Mouse (Mus musculus) left cerebral cortex, postnatal 4 days (tissue): Measurements from ENCODE around the gene Mgll. TPM values are rescaled to one million over a fixed set of nuclear protein-coding genes. Genes with fewer than 3 reads are reported as not detected.

ENCODE experiments used
- DNase-seq: peaks from one replicate; pipeline ENCODE4 v3.0.0-alpha.2; 2022
- intact Hi-C: fragments of 180-260 bp; cut with DNase I; formaldehyde crosslinking; loops from one replicate; pipeline ENCODE4 v1.15.1; 2025
- total RNA-seq, 2 experiments: library from RNA; stranded (reverse); gene quantifications; 2 replicates each; pipeline ENCODE4 v1.2.3; 2021

Mgll gene
- total RNA-seq, 2 experiments from 2014 or later: 32.9 to 40.7 TPM

GRCm38 (mm10) chr6:88792147-88792691, 68.0 kb downstream of the Mgll start:
- intact Hi-C loops: no loop called here
- DNase-seq: no peak

GRCm38 (mm10) chr6:88793243-88793642, 69.0 kb downstream of the Mgll start:
- intact Hi-C loops: no loop called here
- DNase-seq: peak; percentile 84

DNA sequence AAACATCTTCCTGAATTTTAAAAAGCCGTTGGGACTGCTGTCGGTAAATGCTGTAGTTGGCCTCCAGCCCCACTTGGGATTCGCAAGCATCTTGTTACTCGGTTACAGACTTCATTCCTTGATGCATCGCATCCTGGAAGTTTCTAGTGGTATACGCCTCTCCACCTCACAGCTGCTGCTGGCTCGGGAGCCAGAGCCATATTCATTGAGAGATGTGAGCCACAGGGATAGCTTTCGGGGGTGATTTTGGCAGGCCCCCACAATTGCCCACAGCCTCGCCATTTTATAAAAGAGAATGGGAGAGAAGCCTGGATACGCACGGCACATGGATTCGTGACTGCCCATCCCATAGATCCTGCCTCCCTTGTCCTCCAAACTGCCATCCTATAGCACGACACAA, 69.7 kb downstream of the Mgll start:
- intact Hi-C loops: no loop called here
- peak; percentile 53 for DNase-seq

DNA sequence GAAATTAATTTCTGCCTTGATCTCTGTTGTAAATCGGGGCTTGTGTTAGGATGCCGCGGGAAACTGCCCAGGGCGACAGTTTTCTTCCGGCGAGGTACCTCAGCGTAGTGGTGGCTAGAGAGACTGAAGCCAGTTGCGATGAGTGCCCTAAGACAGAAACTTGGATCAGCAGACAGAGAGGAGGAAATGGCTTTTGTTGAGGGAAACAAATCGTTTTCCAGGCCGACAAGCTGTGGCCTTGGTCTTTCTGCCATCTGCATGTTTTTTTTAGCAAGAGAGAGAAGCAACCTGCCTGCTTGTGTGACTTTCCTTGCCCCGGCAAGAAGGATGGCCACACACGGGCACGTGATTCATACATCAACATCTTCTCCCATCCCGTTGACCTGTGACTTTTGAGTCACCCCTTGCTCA, 70.4 kb downstream of the Mgll start:
- no peak for DNase-seq
- intact Hi-C loops: no loop called here

DNA sequence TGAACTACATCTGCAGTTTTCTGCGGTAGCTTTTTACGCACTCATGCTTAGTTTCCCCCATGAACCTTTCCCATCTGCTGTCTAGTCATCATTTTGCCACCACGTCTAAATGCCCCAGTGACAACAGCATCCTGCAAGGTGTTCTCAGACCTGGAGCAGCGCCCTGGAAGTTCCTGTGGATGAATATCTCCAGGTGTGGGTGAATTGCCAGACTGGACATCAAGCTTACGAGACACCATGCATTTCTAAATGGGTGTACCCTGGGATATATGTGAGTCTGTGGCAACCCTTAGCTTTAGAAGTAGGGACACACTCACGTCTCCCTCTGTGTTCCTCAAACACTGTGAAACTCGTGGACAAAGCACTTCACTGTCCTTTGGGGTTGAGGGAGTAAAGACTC, 76.0 kb downstream of the Mgll start:
- no peak for DNase-seq
- intact Hi-C loops: no loop called here

DNA sequence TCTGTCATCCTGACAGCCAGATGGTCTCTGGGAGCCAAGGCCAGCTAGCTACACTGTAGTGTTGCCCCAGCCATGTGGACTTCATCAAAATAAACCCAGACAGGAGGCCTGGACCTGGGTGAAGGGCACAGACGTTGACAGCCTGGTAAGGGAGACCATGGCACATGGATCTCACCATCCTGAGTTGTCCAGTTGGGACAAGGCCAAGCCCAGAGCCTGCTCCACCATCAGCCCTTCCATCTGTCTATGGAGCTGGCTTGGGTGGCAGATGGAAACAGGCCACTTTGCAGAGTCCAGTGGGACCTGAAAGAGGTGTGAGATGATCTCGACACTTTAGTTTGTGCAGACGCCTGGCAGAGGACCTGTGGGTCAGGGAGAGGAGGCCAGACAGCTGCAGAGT, 76.5 kb downstream of the Mgll start:
- peak; percentile 90 for DNase-seq
- intact Hi-C loops: no loop called here

DNA sequence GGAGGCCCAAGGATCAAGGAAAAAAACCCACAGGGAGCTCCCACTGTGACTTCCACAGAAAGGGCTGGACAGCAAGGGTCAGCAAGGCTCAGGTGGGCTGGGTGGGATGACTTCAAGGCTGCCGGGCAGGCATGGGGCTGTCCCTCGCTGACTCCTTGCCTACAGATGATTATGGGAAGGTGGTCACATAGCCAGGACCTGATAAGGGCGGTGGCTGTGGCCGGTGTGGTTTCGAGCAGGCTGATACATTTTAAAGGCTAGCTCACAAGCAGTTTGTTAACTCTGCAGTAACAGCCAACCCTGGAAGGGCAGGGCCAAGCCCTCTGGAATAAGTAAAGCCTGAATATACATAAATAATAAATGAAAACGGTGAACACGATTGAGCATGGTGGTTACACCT, 78.8 kb downstream of the Mgll start:
- no peak for DNase-seq
- intact Hi-C loops: no loop called here

DNA sequence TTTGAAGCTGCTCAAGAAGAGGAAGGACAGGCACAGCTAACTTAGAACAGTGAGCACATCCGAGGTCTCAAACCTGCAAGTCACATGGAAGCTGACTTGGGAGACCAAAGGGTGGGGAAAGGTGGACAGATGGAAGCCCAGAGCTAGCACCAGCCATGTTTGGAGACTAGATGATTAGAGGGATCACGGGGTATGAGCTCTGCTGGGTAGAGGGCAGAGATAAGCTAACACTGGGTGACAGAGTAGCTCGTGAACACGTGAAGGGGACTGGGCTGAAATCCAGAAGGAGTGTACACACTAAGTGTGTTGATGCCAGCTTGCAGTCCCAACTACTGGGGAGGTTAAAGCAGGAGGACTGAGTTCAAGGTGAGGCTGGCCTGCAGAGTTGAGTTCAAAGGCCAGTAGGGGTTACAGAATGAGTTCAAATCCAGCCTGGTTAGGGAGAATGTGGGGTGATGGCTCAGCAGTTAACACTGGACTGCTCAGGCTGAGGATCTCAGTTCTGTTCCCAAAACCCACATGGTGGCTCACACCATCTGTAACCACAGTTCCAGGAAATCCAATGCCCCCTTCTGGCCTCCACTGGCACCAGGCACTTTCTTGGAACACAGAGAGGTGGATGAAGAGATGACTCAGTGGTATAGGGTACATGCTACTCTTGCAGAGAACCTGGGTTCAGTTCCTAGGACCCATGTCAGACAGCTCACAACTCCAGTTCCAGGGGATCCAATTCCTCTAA, 79.9 kb downstream of the Mgll start:
- intact Hi-C loops: no loop called here
- DNase-seq: no peak

DNA sequence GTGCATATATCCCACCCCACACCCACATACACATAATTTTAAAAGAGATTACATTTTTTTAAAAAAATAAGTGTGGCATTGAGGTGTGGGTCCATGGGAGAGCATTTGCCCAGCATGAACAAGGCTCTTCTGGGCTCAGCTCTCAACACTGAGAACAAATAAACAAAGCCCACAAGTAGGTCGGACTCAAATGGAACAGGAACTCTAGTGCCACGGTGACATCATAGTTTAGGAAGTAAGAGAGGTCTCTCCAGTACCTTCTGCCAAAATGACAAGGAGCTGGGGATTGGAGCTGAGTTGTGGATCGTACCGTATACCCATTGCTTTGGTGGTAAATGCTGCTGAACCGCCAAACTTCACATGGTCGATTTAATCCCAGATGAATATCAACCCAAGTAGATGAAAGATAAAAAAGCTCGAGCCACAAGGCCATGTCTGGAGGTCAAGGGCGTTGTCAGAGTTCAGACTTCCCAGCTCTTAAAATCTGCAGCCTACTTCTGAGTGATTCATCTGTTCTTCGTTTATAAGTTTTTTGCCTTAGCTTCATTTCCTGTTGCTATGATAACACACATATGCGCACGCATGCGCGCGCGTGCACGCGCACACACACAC, 80.9 kb downstream of the Mgll start:
- intact Hi-C loops: no loop called here
- no peak for DNase-seq

DNA sequence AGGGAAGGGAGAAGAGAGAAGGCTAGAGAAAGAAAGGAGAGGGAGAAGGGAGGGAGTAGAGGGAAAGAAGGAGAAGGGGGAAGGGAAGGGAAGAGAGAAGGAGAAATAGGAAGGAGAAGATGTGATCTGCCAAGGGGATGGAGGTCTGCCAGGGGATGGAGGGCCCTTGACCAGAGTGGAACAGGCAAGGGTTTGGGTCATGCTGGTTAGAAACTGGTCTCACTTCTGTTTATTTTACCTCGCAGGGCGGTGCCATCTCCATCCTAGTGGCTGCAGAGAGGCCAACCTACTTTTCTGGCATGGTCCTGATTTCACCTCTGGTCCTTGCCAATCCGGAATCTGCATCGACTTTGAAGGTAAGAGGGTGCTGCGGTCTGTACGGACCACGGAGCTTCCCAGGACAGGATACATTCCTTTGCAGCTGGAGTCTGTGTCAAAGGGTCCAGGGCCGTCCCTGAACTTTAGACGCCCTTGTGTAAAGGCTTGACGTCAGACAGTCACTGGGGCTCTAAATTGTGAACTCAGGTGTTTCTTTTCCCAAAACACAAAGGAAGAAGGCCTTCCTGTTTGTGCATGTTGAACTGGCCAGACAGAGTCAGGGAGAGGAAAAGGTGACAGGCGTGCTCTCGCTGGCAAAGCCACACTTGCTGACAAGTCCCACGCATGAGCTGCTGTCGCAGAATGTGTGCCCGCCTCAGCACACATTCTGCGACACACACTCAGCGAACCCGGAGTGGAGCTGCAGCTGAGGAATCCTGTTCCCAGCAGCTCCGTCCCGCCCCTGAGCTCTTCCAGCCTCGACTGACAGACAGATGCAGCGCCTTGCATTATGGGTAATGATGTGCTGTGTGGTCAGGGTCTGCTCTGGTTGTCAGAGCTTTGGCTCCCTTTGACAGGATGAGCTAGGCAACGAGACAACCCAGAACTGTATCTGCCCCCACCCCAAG, 85.2 kb downstream of the Mgll start:
- DNase-seq: no peak
- intact Hi-C loops: no loop called here

GRCm38 (mm10) chr6:88810291-88810690, 86.1 kb downstream of the Mgll start:
- intact Hi-C loops: no loop called here
- no peak for DNase-seq

GRCm38 (mm10) chr6:88811396-88811795, 87.2 kb downstream of the Mgll start:
- no peak for DNase-seq
- intact Hi-C loops: no loop called here

- DNase-seq: no peak
- intact Hi-C loops: no loop called here
Observed at GRCm38 (mm10) chr6:88811880-88812400, 87.7 kb downstream of the Mgll start.

DNA sequence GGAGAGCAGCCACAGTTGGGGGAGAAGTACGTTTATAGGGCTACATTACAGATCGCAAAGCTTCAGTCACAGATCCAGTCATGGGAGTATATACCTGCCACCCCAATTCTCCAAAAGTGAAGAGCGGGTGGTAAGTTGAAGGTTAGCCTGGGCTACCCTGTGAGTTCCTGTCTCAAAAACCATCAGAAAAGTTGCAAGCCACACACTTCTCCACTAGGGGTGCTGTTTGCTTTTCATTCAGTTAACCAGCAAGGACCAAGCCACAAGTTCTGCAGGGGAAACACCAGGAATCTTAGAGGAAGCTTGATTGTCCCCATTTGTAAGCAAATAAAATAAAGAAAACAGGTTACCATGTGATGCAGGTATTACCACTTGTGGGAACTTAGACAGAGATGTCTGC, 88.7 kb downstream of the Mgll start:
- DNase-seq: no peak
- intact Hi-C loops: no loop called here

DNA sequence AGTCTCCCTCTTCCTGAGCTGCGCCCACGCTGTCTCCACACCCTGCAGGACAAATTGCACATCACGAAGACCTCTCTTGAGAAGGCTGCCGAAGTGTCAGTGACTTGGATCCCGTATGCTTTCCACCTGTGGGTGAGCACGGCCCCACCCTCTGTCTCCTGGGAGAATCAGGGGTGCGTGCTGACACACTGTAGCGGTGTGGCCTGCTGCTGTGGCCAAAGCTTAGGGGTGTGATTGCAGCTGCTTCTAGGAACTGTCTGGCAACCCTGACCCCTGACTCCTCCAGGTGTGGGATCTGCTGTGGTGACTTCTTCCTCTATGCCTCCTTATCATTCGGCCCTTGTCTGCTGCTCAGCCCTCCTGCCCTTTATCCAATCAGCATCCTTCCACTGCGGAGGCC, 89.6 kb downstream of the Mgll start:
- DNase-seq: no peak
- intact Hi-C loops: no loop called here

- intact Hi-C loops: no loop called here
- DNase-seq: peak; percentile 61
Observed at GRCm38 (mm10) chr6:88815036-88815435, 90.8 kb downstream of the Mgll start.

DNA sequence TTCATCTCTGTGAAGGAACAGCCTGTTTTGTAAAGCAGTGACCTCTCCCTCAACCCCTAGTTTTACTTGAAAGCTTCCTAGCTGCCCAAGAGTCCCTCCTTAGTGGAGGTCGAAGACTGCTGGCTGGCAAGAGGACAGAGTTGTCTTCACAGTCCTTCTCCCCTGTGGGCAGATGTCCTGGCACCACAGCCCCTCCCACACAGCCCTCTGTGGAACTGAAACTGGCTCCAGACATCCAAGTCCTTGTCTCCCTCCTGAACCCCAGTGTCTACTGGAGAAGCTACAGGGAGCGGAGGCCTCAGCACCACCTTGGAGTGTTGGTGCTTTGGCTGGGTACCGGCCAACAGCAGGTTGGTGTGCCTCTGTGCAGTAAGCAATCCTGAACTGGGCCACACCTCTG, 91.3 kb downstream of the Mgll start:
- no peak for DNase-seq
- intact Hi-C loops: no loop called here

DNA sequence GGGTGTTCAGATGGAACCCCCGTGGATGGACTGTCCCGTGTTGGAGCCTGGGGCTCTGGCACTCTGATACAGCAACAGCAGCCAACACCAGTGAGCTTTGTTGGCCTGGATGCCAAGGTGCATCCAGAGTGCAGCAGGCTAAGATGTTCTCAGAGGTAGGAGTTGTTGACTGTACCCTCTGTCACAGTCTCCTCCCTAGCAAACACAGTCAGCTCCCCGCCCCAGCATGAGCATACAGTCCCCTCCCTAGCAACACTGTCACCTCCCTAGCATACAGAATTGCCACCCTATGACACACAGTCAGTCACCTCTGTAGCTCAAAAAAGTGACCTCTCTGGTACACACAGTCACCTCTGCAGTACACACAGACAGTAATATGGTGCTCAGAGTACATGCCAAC, 92.7 kb downstream of the Mgll start:
- intact Hi-C loops: no loop called here
- DNase-seq: no peak

DNA sequence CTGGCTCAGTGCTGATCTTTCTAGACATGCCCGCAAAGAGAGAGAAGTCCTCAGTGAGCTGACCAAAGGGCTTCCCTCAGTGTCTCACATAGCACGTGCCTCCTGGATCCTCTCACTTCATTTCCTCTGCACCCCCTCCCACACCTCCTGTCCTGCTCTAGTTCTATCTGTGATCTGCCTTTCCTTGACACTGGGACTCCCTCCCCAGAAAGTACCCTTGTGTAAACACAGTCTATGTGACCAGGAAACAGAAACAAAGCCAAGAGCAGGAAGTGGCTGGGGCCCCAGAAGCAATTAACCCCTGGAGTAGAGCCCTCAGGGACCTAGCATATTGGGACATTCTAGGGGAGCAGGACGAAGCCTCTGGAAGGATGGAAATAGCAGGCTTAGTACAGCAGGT, 96.6 kb downstream of the Mgll start:
- intact Hi-C loops: loop anchor here (10.0 kb wide), 1 partner anchor 96 kb away; the partner anchor contains the start of gene Mgll
- no peak for DNase-seq

GRCm38 (mm10) chr6:88821294-88821693, 97.1 kb downstream of the Mgll start:
- intact Hi-C loops: loop anchor here (10.0 kb wide), 1 partner anchor 96 kb away; the partner anchor contains the start of gene Mgll
- no peak for DNase-seq

- intact Hi-C loops: loop anchor here (10.0 kb wide), 1 partner anchor 97 kb away; the partner anchor contains the start of gene Mgll
- peak; percentile 94 for DNase-seq
Observed at GRCm38 (mm10) chr6:88821901-88822300, 97.7 kb downstream of the Mgll start.
